Mouse (Mus musculus) embryonic facial prominence, embryonic 10.5 days (tissue): ENCODE measurements around the gene Ror1. TPM values are rescaled to one million over a fixed set of nuclear protein-coding genes. Genes with fewer than 3 reads are reported as not detected.

Experiments
- DNase-seq: peaks from one replicate; pipeline ENCODE4 v3.0.0-alpha.2; 2017; ENCODE audit warnings: low spot score
- H3K27ac ChIP-seq: fragments of 300-500 bp; sonication (generic); replicated peaks from 2 replicates; pipeline ENCODE4 v1.5.1; 2016; ENCODE audit warnings: mild to moderate bottlenecking
- H3K27me3 ChIP-seq: fragments of 300-500 bp; sonication (generic); replicated peaks from 2 replicates; pipeline ENCODE4 v1.6.1; 2016; ENCODE audit warnings: low read depth, mild to moderate bottlenecking; ENCODE audit not compliant: poor library complexity, severe bottlenecking
- H3K36me3 ChIP-seq: fragments of 300-500 bp; sonication (generic); replicated peaks from 2 replicates; pipeline ENCODE4 v1.6.1; 2016; ENCODE audit warnings: mild to moderate bottlenecking, moderate library complexity
- H3K4me1 ChIP-seq: fragments of 300-500 bp; sonication (generic); 2 replicates; pipeline ENCODE4 v1.6.1; 2016
- H3K4me3 ChIP-seq: fragments of 300-500 bp; sonication (generic); 2 replicates; pipeline ENCODE4 v1.5.1; 2016; ENCODE audit warnings: mild to moderate bottlenecking, moderate library complexity
- H3K9me3 ChIP-seq: fragments of 300-500 bp; sonication (generic); 2 replicates; pipeline ENCODE4 v1.6.1; 2016; ENCODE audit warnings: mild to moderate bottlenecking
- WGBS: fragments of 180-500 bp; shearing (Covaris S2); methylation state at CpG from one replicate; pipeline ENCODE4 v1.1.7; 2016; 5-methylcytosine and 5-hydroxymethylcytosine counted together
- polyA plus RNA-seq: library from polyadenylated mRNA; unstranded; fragments of >200 nt; fragmentation: Nextera tagmentation; extraction: Ambion mirVana; gene quantifications from 2 replicates; pipeline ENCODE4 v1.2.1, GENCODE M21; 2016

The Ror1 gene
- polyA plus RNA-seq, 1 experiment from 2014 or later = 12.0 TPM

DNA sequence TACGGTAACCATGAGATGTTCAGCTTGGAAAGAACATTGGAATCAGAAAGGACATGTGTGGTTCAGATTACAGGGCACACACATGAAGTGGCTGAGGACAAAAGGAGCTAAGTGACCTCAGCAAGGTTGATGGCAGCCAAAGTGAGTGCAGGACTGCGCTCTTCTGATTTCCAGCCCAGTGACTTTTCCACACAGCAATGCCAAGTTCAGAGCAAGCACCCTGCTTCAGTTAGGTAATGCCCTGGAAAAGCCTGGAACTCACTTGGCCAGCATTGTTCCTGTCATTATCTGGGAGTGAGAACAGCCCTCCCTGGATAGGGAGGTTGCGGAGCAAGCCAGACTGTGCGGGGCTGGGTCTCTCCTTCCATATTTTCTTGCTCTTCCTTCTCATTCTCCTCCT, 299.8 kb downstream of the Ror1 start:
- Histone ChIP-seq H3K4me3 (no peak overlapping the region), H3K9me3 (no peaks in the 10 kb centered on the region), H3K27ac (no peak overlapping the region), H3K27me3 (no peaks in the 10 kb centered on the region), H3K4me1 (peaks cover 23% of the 10 kb centered on the region; the same call in 1 of the 2 replicates), H3K36me3 (no peaks in the 10 kb centered on the region)
- 96% methylated on average over 4 of the region's 4 CpGs for WGBS
- no peak for DNase-seq

DNA sequence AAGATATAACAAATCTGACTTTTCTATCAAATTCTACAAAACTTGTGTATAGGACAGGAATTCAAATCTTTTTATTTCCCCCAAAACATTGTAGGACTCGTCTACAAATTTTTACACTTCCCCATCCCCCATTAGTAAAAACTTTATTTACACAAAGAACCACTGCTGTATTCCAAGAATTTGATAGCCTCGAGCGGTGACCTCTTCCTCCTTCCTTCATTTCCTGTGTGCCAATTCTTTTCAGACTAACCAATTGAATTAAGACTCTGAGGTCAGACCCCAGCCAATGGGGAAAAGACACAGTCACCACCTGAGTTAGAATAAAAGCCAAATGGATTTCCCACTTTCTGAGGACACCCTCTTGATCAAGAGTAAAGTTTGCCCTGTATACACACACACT, 302.5 kb downstream of the Ror1 start:
- Histone ChIP-seq H3K4me1 (peaks cover 39% of the 10 kb centered on the region), H3K27ac (no peak overlapping the region), H3K9me3 (no peaks in the 10 kb centered on the region), H3K27me3 (no peaks in the 10 kb centered on the region), H3K4me3 (no peak overlapping the region), H3K36me3 (no peaks in the 10 kb centered on the region)
- WGBS = 38% methylated on average over 3 of the region's 3 CpGs
- DNase-seq = no peak

DNA sequence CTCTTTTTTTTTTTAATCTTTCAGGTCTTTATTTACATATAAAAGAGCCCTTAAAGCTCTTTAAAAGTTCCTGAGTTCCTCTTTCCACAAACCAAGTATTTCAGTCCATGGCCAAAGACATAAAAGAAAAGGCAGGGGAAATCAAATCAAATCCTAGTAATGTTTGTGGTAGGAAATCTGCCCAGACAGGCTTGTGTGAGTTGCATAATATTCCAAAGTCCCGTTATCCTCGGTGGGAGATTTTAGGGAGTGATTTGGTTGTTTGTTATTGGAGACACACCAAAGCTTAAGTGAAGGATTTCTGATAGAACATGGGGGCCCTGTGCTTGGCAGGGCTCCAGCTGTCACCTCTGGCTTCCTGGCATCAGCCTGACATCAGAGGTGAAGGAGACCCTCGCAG, 305.5 kb downstream of the Ror1 start:
- Histone ChIP-seq H3K9me3 (no peaks in the 10 kb centered on the region), H3K36me3 (peaks cover 6% of the 10 kb centered on the region; the same call in 1 of the 2 replicates)
- no peak for DNase-seq

DNA sequence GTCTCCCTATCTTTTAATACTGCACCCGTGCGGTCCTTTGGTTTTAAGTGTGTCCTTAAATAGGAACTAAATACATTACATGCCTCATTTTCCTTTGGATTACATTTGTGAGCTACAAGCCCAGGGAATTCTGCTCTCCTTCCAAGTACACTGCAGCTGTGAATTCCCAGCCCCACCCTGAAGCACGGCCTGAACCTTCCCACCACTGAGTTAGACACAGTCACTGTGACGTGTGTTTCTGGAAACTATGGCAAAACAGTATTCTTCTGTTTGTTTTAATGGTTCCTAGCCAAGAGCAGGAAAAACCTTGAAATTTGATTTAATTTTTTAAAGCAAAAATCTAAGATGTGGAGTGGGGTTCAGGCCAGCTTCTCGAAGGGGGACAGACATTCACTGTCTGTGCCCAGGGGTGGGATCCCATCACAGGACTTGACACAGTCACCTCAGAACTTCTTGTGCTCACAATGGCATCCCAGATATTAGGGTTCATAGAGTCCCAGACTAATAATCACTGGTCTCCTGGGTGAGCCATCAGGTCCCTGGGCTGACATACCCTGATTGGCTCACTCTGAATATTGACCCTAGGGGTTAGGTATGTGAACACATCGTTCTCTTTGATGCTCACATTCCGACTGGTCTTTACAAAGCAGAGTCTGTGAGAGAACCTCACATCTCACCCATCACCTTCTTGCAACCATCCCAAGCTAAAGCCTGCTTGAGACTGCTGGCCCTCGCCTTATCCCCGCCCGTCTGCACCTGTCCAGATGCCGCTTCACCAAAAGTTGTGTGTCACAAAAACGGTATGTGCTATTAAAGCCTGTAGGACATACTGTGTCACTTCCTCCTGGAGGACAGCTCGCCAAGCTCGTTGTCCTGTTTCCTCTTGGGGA, 306.2 kb downstream of the Ror1 start:
- no peak overlapping the region for H3K27ac ChIP-seq
- DNase-seq = no peak
- no peak overlapping the region for H3K4me3 ChIP-seq
- WGBS = 79% methylated on average over 14 of the region's 14 CpGs
- H3K36me3 ChIP-seq = peaks cover 6% of the 10 kb centered on the region; the same call in 1 of the 2 replicates
- H3K9me3 ChIP-seq = no peaks in the 10 kb centered on the region
- no peaks in the 10 kb centered on the region for H3K27me3 ChIP-seq
- peaks cover 30% of the 10 kb centered on the region for H3K4me1 ChIP-seq

More for the DNA sequence above, 305.5 kb downstream of the Ror1 start:
- H3K27ac ChIP-seq = no peak overlapping the region
- no peaks in the 10 kb centered on the region for H3K27me3 ChIP-seq
- peaks cover 24% of the 10 kb centered on the region for H3K4me1 ChIP-seq
- 73% methylated on average over 3 of the region's 3 CpGs for WGBS
- no peak overlapping the region for H3K4me3 ChIP-seq

DNA sequence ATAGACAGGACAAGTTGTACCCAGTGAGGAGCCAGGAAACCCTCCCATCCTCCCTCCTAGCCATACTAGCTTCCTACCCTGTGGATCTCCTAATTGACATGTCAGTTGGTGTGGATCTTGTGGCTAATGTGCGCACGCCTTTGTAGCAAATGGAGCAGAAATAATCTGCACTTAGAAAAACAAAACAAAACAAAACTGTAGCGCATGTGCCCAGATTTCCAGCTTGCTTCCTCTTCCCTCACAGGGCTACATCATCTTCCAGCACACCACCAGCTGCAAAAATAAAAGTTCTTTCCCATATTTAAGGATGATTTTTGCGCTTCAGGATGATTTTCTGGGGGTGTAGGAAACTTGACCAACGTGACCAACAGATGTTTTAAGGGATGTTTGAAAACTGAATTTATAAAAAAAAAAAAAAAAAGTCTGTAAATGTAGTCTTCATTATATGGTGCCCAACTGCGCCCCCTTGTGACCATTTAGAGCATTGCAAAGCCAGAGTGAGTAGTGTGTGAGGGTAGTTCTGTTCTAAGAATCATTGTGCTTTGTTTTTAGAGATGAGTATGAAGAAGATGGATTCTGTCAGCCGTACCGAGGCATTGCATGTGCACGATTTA, 311.8 kb downstream of the Ror1 start:
- H3K27me3 ChIP-seq = no peaks in the 10 kb centered on the region
- peak overlapping the region; percentile 70 for H3K27ac ChIP-seq
- peaks cover 3% of the 10 kb centered on the region; the same call in 1 of the 2 replicates for H3K9me3 ChIP-seq
- H3K4me1 ChIP-seq = peaks cover 37% of the 10 kb centered on the region
- H3K4me3 ChIP-seq = no peak overlapping the region
- peaks cover 23% of the 10 kb centered on the region for H3K36me3 ChIP-seq
- DNase-seq = peak; percentile 77
- WGBS = 36% methylated on average over 9 of the region's 9 CpGs

DNA sequence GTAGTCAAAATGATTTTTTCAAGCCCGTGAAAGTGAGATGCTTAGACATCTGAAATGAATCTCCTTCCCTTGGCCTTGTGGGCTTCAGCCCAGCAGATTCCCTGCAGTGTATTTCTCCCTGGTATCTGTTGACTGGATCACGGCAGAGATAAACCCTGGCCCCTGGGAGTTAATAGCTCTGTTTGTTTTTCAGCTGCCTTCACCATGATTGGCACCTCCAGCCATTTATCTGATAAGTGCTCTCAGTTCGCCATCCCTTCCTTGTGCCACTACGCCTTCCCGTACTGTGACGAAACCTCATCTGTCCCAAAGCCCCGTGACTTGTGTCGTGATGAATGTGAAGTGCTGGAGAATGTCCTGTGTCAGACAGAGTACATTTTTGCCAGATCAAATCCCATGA, 313.9 kb downstream of the Ror1 start:
- H3K27ac ChIP-seq = no peak overlapping the region
- peaks cover 3% of the 10 kb centered on the region; the same call in 1 of the 2 replicates for H3K9me3 ChIP-seq
- peaks cover 35% of the 10 kb centered on the region for H3K4me1 ChIP-seq
- peaks cover 17% of the 10 kb centered on the region for H3K36me3 ChIP-seq
- 52% methylated on average over 8 of the region's 8 CpGs for WGBS
- no peak for DNase-seq
- no peak overlapping the region for H3K4me3 ChIP-seq
- no peaks in the 10 kb centered on the region; the same call in 1 of the 2 replicates for H3K27me3 ChIP-seq

DNA sequence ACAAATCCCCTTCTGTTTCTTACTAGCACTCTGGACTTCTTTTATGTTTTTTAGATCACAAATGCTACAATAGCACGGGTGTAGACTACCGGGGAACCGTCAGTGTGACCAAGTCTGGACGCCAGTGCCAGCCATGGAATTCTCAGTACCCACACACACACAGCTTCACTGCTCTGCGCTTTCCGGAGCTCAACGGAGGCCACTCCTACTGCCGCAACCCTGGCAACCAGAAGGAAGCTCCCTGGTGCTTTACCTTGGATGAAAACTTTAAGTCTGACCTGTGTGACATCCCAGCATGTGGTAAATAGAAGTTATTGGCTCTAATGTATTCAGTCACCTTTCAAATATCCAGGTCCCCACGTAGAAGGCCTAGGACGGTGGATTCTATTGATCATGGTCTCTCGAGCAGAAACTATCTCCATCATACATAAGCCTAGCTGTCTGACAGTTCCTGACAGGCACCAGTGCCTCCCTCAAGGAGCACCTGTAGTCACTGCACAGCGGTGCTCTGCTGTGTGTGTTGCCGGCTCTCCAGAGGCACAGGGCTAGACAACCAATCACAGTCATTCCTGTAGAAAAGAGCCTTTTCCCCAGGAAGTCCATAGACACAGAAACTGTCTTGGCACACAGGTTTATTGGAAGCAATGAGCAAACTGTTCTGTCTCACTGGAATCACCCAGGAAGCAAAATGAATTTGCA, 316.4 kb downstream of the Ror1 start:
- Histone ChIP-seq H3K27me3 (no peaks in the 10 kb centered on the region; the same call in 1 of the 2 replicates), H3K4me1 (peaks cover 31% of the 10 kb centered on the region), H3K27ac (peak overlapping the region; percentile 19; the same call in 1 of the 2 replicates), H3K36me3 (peaks cover 17% of the 10 kb centered on the region), H3K4me3 (no peak overlapping the region), H3K9me3 (peaks cover 3% of the 10 kb centered on the region; the same call in 1 of the 2 replicates)
- DNase-seq = no peak
- WGBS = 63% methylated on average over 13 of the region's 13 CpGs

DNA sequence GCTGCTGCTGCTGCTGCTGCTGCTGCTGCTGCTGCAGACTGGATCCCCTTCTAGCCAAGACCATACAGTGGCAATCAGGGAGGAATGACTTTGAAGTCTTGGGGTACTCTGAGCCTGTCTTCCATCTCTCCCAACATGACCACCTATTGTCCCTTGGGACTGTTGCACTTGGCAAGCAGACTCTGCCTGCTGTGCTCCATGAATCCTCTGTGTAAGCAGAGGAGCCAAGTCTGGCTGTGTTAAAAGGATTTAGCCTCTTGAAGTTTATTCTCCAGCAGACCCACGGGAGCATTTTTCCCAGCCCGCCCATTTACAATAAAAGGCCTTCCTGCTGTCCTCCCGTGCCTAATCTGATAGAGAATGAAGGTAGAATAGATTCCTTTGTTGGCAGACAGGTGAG, 327.2 kb downstream of the Ror1 start:
- Histone ChIP-seq H3K4me3 (no peak overlapping the region), H3K27me3 (no peaks in the 10 kb centered on the region), H3K27ac (no peak overlapping the region), H3K36me3 (no peaks in the 10 kb centered on the region), H3K9me3 (no peaks in the 10 kb centered on the region), H3K4me1 (peaks cover 7% of the 10 kb centered on the region; the same call in 1 of the 2 replicates)
- no peak for DNase-seq
- 20% methylated on average over 3 of the region's 3 CpGs for WGBS

DNA sequence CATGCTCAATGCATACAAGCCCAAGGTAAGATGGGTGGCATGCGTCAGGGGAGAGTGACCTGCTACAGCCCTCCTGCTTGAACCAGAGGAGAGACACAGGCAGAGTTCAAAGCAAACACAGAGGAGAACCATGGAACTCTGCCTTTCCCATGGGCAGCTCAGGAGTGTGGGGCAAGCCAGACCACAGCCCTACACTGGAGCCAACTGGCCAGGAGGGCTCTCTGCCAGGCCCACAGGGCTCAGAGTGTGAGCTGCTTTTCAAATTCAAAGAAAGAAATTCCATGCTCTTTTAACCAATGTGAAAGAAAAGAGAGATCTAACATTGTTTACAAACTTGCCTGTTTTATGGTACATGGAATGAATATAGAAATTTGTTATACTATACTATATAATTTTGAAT, 330.5 kb downstream of the Ror1 start:
- Histone ChIP-seq H3K36me3 (no peaks in the 10 kb centered on the region), H3K27ac (no peak overlapping the region), H3K4me1 (peaks cover 17% of the 10 kb centered on the region), H3K27me3 (no peaks in the 10 kb centered on the region), H3K9me3 (no peaks in the 10 kb centered on the region), H3K4me3 (no peak overlapping the region)
- 95% methylated on average over 1 of the region's 1 CpGs for WGBS
- no peak for DNase-seq

DNA sequence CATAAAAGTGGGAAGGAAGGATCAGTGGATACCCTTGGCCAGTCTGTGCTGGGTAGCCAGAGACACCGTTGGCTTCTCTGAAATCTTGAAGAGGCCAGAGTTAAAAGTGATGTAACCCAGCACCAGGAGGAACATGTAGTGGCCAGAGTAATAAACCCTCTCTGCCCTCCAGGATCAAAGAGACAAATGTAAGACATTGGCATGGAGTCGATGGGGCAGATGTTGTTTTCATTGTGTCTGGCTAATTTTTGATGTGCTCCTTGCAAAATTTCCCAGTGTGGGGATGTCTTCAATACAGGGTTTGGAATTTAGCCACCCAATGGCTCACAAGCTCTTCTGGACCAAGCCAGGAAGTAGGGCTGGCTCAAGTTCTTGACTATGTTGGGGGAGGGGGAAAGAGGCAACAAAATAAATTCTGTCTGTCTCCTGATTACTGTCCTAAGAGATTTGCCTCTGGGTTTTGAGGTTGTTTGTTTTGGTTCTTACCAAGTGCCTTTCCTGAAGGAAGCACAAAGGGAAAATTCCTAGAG, 333.8 kb downstream of the Ror1 start:
- Histone ChIP-seq H3K27ac (peak overlapping the region; percentile 6; the same call in 1 of the 2 replicates), H3K9me3 (no peaks in the 10 kb centered on the region), H3K36me3 (no peaks in the 10 kb centered on the region), H3K27me3 (no peaks in the 10 kb centered on the region), H3K4me1 (peaks cover 13% of the 10 kb centered on the region), H3K4me3 (no peak overlapping the region)
- WGBS = 89% methylated on average over 2 of the region's 2 CpGs
- DNase-seq = no peak

DNA sequence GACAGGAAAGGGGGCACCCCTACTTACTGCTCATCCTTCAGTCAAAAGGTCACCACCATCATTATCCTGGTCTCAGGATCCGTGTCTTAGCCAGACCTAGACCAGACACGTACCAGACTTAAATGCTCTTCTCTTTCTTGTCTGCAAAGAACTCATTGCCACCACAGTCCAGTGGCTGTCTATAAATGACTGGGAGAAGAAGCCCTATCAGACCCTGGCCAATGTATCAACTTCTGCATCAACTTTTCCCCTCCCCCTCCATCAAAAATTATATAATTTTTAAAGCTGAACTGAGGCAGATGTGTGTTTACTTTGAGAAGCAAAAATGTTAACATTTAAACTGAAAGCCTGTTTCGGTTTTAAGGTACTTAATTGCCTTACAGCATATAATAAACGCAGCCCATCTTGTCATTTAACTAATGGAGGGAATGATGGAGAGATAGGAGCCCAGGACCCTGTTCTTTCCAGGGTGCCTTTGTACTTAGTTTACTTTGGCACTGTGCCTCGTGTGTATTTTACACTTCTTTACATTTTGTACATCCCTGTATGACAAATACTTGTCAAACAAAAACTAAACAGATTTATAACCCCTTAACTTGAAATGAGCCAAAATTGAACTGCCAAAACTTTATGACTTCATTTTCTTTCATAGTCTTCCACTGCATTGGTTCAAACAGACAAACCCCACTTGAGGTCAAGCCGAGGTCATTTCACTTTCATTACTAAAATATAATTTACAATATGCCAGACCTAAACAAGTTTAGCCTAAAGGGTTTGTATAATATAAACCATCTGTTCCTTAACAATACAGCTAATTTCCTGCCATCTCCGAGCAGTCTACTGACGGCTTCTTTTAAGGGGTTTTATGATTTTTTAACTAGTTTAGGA, 339.9 kb downstream of the Ror1 start:
- H3K27ac ChIP-seq = no peak overlapping the region
- 63% methylated on average over 8 of the region's 8 CpGs for WGBS
- H3K4me1 ChIP-seq = peaks cover 25% of the 10 kb centered on the region
- DNase-seq = no peak
- H3K36me3 ChIP-seq = peaks cover 2% of the 10 kb centered on the region; the same call in 1 of the 2 replicates
- no peaks in the 10 kb centered on the region for H3K27me3 ChIP-seq
- no peak overlapping the region for H3K4me3 ChIP-seq
- no peaks in the 10 kb centered on the region for H3K9me3 ChIP-seq
